Mouse (Mus musculus): ENCODE results near the gene Eya4. TPM values are rescaled to one million over a fixed set of nuclear protein-coding genes. Genes with fewer than 3 reads are reported as not detected.

Gene Eya4
- total RNA-seq, 2 experiments from 2014 or later, result 4.9 to 5.1 TPM

- DNase-seq (ENCODE audit: low spot score in 2 of 2), result no peak
Measured at GRCm38 (mm10) chr10:23076691-23077385, 273.7 kb downstream of the Eya4 start.

DNA sequence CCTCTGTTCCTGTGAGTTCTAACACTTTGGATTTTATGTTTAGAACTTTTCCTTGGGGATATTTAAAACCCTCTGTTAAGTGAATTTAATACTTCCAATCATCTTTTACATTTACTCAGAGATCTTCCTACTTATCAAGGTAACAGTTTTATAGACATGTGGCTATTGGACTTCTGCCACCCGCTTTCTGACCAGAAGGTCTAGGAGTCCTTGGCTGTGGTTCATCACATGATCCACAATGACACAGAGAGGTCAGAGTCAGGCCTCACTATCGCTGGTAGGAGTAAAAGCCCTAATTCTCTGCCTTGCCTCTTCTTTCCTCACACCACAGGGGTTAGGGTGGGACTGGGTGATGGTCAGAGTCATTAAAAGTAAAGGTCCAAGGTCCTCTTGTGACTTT lies 277.2 kb downstream of the Eya4 start:
- DNase-seq (ENCODE audit: low spot score in 2 of 2), result no peak

DNA sequence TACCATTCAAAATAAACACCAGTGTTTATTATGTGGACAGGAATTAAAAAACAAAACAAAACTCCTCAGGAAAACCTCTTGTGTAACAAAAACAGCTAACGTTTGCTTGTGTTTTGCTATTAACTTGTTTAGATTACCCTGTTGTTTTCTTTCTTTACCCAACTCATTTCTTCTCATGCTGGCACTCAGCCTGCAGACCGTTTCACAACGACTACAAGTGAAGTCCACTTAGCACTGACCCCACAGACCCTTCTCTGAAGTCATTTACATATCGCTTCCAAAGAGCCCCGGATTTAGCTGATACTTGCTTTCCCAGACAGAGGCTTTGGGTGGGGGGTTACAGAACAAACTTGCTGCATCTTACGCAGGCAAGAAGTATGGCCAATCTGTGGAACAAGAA lies 286.9 kb downstream of the Eya4 start:
- DNase-seq (ENCODE audit: low spot score in 2 of 2), result no peak

GRCm38 (mm10) chr10:23062719-23063118 lies 287.9 kb downstream of the Eya4 start:
- DNase-seq (ENCODE audit: low spot score in 2 of 2), result no peak

DNA sequence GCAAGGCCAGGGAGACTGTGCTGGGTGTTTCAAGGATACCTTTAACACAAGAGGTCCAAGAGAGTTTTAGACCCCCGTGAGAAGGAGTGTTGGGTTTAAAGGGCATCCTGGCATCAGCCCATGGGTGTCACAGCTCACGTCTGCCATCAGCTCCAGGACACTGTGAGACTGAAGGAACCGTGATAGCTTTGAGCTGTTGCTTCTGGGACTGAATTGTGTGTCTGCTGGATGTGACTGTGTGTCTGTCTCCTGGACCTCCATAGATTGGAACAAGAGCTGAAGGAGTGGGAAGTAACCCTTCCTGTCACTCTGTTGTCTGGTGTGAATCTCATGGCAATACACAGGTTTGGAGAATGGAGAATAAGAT lies 289.9 kb downstream of the Eya4 start:
- no peak for DNase-seq (ENCODE audit: low spot score in 2 of 2)

- no peak for DNase-seq (ENCODE audit: low spot score in 2 of 2)
Measured at GRCm38 (mm10) chr10:23060041-23060693, 290.4 kb downstream of the Eya4 start.

- no peak for DNase-seq (ENCODE audit: low spot score in 2 of 2)
Measured at GRCm38 (mm10) chr10:23053379-23053915, 297.1 kb downstream of the Eya4 start.

All from layer of hippocampus, postnatal 10 days (tissue).